Mouse (Mus musculus) layer of hippocampus, postnatal 14 days (tissue): ENCODE data around the gene Tmbim4. TPM values are rescaled to one million over a fixed set of nuclear protein-coding genes. Genes with fewer than 3 reads are reported as not detected.

Source experiments
- DNase-seq, 2 experiments: peaks; one replicate each; pipeline ENCODE4 v3.0.0; 2021 to 2022; ENCODE audit warnings: low spot score in 2 of 2, mixed read lengths in 1 of 2
- long read RNA-seq, 2 experiments: library from polyadenylated mRNA; stranded (forward); transcript quantifications; one replicate each; pipeline ENCODE4 v2.0.0; 2021
- total RNA-seq, 2 experiments: library from RNA; stranded (reverse); gene quantifications; 2 replicates each; pipeline ENCODE4 v1.2.3; 2021

The Tmbim4 gene
- 10 to 100 TPM; 56.1 to 62.4 TPM for total RNA-seq
- long read RNA-seq, experiment 1, transcript Tmbim4-201 (7 exons, 904 nt) = major isoform, 40 of 42 reads
- long read RNA-seq, experiment 1, partial matches to known transcripts = 0 of 42 reads
- long read RNA-seq, experiment 1, other reads (novel, unspliced or antisense) = 2 of 42 reads
- long read RNA-seq, experiment 2, transcript Tmbim4-201 (7 exons, 904 nt) = major isoform, 64 of 67 reads
- long read RNA-seq, experiment 2, partial matches to known transcripts = 0 of 67 reads
- long read RNA-seq, experiment 2, other reads (novel, unspliced or antisense) = 3 of 67 reads

DNA sequence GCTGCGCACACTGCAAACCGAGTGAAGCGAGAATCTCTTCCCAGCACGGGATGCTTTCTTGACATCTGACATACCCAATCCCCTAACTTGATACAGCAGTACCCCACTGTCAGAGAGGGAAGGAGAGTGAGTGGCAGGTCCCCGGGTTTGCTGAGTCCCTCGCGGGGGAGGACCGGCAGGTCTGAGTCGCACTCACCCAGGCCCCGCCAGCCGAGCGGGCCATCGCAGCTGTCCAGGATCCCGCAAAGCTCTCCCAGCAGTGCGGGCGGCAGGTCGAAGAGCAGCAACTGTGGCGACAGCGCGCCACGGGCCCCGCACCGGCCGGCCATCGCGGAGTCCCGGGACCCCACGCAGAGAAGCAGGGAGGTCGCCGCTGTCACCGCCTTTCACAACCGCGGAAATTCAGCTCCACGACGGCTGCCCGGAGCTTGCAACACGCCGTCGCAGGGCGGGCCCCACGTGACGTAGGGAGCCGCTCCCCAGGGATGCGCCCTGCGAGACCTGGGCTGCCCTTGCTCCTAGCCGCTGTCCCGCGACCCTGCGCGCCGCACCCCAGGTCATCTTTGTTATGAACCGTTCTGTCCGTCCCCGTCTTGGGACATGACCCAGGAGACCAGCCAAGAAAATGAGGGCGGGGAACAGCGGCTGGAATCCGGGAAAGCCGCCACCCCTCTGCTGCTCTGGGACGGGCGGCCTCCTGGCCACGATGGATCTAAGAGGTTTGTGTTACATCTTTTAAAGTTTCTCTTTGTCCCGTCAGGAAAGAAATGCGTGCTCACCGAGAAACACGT lies at the start of gene Tmbim4:
Gene Tmbim4, plus strand, starts transcription at position 460 of the 791 bp plus-strand sequence.
- DNase-seq = no peak

DNA sequence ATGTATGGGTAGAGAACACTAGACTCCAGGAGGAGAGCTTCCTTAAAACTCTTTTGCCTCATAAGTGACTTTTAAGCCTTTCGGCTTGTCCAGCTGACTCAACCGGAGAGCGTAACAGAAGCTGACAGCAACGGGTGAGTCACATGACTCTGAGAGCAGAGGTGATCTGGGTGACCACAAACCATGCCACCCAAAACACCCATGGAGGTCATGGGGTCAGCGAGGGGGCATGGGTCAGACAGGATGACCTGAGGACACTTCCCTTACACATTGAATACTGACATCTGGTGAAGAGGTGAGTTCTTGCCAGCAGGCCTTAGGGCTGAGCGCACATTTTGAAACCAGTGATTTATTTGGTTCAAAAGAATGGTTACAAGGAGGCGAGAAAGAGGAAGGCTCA lies 49.7 kb upstream of the Tmbim4 start:
- DNase-seq = no peak

DNA sequence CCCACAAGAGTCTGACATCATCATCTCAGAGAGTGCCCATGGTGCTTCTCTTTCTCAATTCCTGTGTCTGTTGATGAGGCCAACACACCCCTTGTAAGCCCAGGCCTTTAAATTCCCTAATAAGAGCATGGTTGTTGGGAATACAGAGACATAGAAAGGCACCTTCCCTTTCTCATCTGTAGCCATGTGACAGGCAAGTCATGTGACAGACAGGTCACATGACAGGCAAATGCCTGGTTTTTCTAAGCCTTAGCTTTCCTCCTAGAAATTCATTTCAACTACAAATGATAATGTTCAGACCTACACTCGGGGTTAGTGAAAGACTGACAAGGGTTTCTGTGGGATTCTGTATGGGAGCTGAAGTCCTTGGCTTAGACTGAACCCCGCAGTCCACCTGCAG lies 47.5 kb upstream of the Tmbim4 start:
- DNase-seq = no peak

DNA sequence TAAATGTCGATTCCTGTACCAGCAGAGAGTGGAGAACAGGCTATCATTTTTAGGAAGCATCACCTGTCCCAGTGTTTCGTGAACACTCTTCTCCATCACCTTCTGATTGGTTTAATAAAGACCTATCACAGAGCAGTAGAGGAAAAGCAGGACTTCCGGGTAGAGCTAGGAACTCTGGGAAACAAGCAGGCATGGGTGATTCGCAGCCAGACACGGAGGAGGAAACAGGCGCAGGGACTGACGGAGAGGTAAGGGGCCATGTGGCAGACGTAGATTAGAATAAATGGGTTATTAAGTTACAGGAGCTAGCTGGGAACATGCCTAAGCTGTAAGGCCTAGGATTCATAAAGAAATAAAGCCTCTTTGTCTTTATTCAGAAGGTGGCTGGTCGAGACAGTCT lies 40.9 kb upstream of the Tmbim4 start:
- no peak for DNase-seq

DNA sequence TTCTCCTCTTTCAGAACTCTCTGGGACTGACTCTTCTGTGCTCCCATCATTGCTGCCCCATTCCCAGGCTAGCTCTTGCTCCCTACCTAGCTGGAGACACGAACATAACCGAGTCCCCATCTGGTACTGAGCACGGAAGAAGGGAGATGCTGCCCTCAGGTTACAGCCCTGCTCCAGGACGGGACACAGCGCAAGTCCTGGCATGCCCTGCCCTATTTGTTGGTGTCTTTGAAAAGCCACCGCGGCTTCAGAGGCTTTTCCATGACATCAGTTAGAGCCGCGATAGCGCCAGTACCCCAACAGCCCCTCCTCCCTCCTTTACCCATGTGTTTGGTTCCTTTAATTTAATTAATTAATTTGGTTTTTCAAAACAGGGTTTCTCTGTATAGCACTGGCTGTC lies 38.5 kb upstream of the Tmbim4 start:
- no peak for DNase-seq

DNA sequence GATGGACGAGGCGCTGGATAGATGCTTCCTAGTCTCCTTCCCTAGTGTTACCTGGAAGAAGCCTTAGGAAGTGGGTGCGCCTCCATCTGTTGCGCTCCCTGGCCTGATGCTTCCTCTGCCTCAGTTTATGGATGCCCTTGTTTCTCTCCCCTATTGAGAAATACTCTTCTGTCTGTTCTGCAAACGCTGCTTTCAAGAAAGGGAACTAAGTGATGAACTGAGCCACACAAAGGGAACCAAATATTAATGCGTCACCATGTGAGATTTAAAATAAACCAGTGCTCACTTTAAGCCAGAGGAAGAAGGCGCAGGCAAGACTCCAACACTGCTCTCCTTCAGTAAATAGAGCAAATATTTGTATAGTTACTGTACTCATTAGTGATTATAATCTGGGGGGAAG lies 37.9 kb upstream of the Tmbim4 start:
- DNase-seq = no peak

DNA sequence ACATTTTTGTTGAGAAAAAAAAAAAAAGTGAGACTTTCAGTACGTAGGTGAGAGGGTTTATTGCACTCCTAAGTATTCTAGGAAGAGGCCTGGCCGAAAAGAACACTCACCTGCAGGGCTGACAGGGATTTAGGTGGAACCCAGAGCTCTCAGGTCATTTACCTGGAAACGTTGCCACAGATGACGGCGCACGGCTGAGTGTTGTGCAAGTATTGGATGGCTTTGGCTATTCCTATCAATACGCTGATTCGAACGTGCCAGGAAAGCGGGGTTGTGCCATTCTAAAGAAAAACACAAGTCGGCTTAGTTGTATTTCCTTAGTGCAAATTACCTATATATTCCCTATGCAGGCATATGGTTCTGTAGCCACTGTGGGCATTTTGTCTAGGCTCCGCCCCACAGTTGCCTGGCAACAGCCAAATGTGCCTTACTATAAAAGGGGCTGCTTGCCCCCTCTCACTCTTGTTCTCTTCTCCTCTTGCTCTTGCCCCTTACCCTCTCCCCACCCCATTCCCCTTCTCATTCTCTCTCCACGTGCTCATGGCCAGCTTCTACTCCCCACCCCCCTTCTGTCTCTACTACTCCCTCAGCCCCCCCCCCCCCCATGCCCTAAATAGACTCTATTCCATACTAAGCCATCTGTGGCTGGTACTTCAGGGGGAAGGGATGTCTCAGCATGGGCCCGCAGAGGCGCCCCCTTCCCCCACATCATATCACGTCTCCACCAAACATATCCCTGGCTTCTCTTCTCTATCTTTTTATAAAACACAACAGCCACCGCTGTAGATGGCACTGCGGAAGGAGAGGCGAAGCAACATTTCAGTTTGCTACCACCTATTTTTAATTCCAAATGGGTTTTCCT lies 36.2 kb upstream of the Tmbim4 start:
- no peak for DNase-seq

DNA sequence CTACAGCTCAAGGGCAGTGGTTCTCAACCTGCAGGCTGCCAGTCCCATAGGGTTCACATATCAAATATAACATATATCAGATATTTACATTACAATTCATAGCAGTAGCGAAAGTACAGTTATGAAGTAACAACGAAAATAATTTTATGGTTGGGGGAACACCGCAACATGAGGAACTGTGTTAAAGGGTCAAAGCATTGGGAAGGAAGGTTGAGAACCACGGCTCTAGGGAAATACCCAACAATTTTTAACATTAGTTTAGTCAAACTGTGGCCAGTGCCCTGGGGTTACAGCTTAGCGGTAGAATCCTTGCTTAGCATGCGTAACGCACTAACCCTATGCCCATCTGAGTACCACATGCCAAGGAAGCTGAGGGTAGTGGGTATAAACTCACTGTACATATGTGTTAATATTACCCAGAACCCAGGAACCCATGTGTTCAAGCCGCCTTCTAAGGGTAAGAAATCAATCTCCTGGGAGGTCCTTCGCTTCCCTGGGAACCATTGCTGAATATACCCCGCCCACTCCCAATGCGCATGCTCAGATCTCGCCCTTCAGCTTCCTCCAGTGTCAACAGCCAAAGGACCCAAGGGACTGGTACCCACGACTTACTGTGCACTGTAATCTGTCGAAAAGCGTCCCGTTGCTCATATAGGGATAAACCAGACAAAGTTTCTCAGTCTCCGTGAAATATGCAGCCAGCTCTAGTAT lies 35.4 kb upstream of the Tmbim4 start:
- DNase-seq = no peak

DNA sequence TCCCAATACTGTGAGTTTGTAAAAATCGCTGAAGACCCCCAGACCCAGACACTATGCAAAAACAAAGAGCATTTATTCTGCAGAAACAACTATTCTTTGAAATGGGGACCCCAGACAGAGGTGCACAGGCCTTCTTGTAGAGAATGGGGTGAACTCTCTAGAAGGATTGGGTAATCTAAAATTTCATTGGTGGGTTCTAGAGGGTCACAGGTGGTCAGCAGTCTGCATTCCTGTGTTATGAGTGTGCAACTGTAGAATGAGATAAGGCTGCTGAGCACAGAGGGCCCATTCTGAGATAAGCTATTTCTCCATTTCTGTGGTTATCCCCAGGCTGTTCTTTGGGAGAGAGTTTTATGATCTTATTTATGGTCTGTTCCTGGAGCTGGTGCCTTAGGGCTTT lies 33.3 kb upstream of the Tmbim4 start:
- no peak for DNase-seq

DNA sequence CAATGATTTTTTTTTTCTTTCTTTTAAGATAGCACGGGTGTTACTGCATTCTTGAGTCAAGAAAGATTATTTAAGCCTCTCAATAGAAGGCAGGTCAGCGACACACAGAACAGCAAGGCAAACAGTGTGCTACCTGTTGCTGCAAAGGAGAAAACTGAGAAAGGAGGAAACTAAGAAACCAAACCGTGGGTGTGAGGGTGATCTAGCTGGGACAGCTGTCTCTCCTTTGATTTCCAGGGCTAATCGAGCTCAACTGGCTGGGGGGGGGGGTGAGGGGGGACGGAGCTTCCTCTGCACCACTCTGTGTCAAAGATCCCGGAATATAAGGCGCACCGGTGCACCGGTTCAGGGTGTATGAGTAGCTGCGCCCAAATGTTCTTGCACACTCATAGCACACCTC lies 32.3 kb upstream of the Tmbim4 start:
- no peak for DNase-seq

DNA sequence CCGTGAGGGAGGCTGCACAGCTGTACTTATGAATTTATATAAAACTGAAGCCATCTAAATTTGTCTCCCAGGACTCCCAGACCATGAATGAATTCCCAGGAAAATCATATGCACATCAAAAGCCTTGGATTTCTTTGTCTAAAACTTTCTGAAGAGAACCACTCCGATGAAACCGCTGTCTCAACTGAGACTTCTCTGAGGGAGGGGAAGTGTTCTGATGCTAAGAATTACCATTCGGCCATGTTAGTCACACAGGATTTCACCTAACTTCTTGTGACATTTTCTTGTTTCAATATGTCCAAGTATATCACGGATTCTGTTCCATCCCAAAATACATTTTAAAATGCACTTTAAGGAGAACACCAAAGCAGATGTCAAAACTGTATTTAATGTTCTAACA lies 31.5 kb upstream of the Tmbim4 start:
- no peak for DNase-seq

DNA sequence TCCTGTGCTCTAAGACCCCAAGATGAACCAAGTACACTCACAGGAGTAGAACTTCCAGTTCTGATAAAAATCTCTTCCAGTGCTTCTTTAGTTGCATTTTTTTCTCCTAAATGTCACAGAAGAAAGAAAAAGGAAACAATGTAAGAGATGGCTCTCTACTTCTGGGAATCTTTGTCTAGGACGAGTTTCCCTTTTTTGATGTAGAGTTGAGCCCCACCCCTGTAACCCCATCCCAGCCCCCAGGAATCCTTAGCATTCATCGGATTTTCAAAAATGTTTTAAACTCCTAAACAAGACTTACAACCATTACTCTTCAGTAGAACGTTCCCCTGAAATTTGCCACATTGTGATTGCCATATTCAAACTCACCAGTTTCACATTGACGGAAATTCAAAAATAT lies 31.1 kb upstream of the Tmbim4 start:
- no peak for DNase-seq

DNA sequence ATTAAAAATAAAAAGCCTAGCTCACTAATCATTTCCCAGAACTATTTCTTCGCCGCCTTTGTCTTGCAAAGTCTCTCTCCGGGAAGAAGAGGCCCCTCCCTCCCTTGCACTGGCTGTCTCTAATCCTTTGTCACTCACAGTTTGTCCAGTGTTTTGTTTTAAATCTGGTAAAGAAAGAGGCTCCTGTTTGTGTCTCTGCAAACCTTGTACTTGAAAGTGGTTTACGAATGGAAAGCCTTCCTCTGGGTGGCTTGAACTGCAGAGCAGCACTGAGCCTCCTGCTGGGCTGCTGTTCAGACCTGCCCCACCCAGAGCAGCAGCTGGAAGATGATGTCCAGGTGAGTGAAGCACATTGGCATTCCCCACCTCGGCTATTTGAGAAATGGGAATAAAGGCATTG lies 30.1 kb upstream of the Tmbim4 start:
- DNase-seq = no peak

DNA sequence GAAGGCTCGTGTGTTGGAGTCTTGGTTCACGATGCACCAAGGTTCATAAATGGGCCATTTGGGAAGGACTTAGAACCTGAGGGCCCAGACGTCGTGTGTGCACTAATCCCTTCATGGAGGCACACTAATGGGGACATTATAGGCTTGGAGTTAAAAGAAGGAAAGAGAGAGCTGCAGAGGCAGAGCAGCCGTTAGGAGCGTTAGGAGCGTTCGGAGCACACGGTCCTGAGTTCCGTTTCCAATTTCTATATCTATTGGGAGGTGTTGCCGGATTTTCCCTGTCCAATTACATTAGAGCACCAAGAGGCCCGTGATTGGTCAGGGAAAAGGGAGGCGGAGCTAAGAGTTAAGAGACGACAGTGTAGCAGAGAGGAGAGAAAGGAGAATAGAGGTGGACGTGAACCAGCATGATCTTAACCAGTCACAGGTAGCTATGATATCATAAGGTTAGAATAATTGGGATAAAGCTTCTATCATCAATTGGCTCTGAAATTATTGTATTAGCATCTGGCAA lies 27.1 kb upstream of the Tmbim4 start:
- no peak for DNase-seq

DNA sequence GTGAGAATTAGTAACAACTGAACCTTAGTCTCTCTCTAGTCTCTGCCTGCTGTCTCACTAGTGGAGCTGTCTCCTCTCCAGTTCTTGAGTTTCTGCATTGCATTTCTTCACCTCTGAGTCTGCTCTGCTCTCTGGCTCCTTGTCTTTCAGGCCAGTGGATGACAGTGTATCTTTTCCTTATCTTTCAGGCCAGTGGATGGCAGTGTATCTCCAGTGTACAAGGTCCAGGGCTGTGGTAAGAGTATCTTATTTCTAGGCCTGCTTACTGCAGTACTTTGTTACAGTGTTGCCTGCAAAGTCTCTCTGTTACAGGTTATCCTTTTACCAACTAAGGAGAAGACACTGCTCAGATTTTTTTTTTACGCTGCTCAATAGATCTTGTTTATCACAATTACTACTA lies 18.5 kb upstream of the Tmbim4 start:
- DNase-seq = no peak

DNA sequence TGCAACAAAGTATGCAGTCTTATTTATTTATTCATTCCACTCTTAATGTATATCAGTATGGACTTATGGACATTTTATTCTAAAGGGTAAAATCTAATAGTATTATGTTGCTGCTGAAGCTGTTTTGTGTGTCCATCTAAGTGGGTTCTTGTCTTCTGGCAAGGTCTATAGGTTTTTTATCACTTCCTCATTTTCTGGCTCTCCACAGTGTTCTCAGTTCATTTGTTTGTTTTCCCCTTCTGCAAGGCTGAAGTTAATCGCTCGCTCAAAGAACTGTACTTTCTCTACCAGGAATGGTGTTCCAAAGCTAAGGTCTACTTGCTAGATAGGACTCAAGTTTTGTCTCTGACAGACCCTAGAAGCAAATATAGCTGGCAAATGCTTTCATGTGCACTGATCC lies 18.0 kb upstream of the Tmbim4 start:
- no peak for DNase-seq

DNA sequence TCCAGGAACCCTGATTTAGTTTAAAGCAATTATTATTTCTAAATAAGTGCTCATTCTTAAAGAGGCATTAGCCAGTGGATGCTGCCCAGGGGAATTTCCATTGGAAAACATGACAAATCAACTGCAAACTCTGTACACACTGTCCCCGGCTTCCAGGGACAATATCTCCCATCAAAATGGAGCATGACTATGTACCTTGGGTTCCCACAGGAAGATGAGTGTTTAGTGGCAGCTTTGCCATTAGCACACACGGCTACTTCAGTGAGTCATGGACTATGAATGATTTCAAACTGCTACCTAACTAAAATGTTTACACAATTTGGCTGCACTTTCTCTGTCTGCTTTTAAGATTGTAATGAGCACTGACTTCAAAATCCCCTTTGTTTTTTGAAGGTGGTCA lies 12.9 kb upstream of the Tmbim4 start:
- no peak for DNase-seq

DNA sequence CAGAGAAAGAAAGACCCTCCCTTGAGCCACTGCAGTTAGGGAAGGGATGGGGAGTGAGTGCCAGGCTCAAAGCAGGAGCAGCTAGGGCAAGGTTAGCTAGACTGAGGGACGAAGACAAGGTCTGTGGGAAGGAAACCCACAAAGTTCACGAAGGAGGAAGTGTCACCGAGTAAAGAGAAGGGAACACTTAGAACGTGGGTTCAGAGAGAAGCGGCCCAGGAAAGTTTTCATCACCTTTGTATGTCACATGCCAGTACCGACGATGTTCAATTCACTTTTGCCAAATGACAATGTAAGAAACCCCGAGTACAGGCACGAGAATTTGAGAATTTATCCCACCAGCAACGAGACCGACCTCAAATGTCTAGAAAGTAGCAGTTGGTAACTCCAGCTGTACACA lies 12.1 kb upstream of the Tmbim4 start:
- DNase-seq = no peak

DNA sequence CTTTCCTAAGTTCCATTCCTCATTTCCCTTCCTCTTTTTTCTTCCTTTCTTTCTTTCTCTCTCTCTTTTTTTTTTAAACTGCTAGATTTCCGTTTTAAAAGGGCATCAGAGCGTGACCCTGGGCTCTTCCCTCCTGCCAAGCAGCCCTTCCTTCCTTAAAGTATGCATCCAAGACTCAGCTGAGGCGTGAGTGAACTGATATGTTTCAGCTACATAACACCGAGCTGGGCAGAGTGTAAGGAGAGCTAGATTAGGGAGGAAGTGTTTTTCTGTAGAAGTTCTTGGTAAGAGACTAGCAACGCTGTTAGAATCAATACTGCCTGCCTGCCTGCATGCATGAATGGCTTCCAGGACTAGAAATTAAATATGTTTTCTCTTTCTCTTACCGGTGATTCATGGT lies 11.6 kb upstream of the Tmbim4 start:
- no peak for DNase-seq

DNA sequence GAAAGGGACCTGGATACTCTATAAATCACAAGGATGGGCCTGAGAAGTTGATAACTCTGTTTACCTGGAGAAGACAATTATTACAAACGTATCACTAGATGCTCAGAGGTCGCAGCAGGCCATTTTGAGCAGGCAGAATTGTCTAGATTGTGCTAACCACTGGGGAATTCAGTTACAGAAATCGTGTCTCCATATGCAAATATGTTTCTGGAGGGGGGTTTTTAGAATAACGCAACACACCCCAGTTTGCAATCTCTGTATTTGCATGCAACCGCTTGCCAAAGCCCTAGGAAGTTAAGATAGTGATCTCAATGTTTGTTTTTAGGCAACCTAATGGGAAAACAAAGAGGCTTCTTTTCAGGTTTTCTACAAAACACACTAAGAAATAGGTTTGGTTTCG lies 10.2 kb upstream of the Tmbim4 start:
- DNase-seq = no peak

DNA sequence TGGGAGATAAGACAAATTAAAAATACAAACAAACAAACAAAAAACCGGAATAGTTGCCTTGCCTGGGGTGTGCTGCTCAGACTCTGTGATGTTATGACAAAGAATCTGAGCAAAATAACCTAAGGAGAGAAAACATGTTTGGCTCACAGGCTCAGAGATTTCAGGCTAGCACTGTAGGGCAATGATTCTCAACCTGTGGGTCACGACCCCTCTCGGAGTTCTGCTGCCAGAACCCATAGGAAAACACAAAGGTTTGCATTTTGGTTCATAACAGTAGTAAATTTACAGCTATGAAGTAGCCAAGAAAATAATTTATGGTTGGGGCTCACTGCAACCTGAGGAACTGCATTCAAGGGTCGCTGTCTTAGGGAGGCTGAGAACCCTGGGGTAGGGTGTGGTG lies 9.1 kb upstream of the Tmbim4 start:
- DNase-seq = no peak
